Mouse (Mus musculus): ENCODE measurements around the gene Kank2.

- TF ChIP-seq CTCF (IDR thresholded peaks at IDR 0.05; ENCODE audit: low read depth) (no peak), EP300 (IDR thresholded peaks at IDR 0.05; ENCODE audit: low read depth) (no peak)
Measured at GRCm38 (mm10) chr9:21738776-21739175, 59.8 kb downstream of the Kank2 start.
